Mouse (Mus musculus) ES-Bruce4 (cell line): ENCODE measurements around the gene Fgfr4. TPM values are rescaled to one million over a fixed set of nuclear protein-coding genes. Genes with fewer than 3 reads are reported as not detected.

Experiments used
- H3K27ac ChIP-seq: 2 replicates; pipeline ENCODE4 v1.5.1; 2012; ENCODE audit warnings: low read length, inconsistent platforms; ENCODE audit not compliant: insufficient read depth
- H3K27me3 ChIP-seq: 2 replicates; pipeline ENCODE4 v1.6.1; 2012; ENCODE audit warnings: mild to moderate bottlenecking, low read length, inconsistent platforms; ENCODE audit not compliant: control insufficient read depth, poor library complexity, insufficient read depth, severe bottlenecking
- H3K36me3 ChIP-seq: 2 replicates; pipeline ENCODE4 v1.6.1; 2012; ENCODE audit warnings: inconsistent platforms, mild to moderate bottlenecking, low read length, moderate library complexity; ENCODE audit not compliant: control insufficient read depth, poor library complexity, insufficient read depth, severe bottlenecking
- H3K4me1 ChIP-seq: one replicate; pipeline ENCODE4 v1.8.1; 2011; ENCODE audit warnings: low read length; ENCODE audit not compliant: control insufficient read depth, insufficient read depth
- H3K4me3 ChIP-seq: 2 replicates; pipeline ENCODE4 v1.5.1; 2011; ENCODE audit warnings: low read depth, mild to moderate bottlenecking, low read length
- H3K9ac ChIP-seq: 2 replicates; pipeline ENCODE4 v1.6.1; 2012; ENCODE audit warnings: low read depth, mild to moderate bottlenecking, inconsistent platforms; ENCODE audit not compliant: poor library complexity, severe bottlenecking
- H3K9me3 ChIP-seq: replicated peaks from 2 replicates; pipeline ENCODE4 v1.6.1; 2012; ENCODE audit warnings: mild to moderate bottlenecking, low read length, inconsistent platforms; ENCODE audit not compliant: control insufficient read depth, poor library complexity, insufficient read depth, severe bottlenecking
- CTCF ChIP-seq: IDR thresholded peaks from one replicate; pipeline ENCODE4 v1.8.1; 2011; ENCODE audit warnings: low read depth, low read length
- EP300 ChIP-seq: IDR thresholded peaks from 2 replicates; pipeline ENCODE4 v1.6.1; 2011; ENCODE audit warnings: low read depth, low read length; ENCODE audit not compliant: insufficient read depth
- POLR2A ChIP-seq: IDR thresholded peaks from one replicate; pipeline ENCODE4 v1.8.1; 2011; ENCODE audit warnings: low read length; ENCODE audit not compliant: insufficient read depth
- polyA plus RNA-seq: library from polyadenylated mRNA; stranded (reverse); fragments of >200 nt; gene quantifications from 2 replicates; pipeline ENCODE4 v1.2.4, GENCODE M21; 2011; ENCODE audit warnings: low read depth; ENCODE audit not compliant: missing spikeins, insufficient read depth, insufficient read length

The Fgfr4 gene
- polyA plus RNA-seq, 1 experiment, result 1.0 TPM

DNA sequence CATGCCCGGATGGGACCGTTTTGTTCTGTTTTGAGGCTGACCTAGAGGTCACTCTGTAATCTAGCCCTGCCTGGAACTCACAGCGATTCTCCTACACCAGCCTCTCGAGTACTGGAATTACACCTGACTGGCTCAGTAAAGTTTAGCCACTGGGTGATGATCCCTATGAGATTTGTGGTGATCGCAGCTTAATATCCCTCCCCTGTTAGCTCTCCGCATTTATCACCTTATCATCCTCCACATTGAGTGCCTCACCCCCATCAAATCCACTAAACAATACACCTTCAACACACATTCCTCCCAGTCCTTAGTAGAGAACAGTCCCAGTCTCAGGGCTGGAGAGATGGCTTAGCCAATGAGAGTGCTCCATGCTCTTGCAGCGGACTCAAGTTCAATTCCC is 9.9 kb downstream of the Fgfr4 start:
- no peak overlapping the region for H3K4me3 ChIP-seq
- H3K4me1 ChIP-seq, result no peaks in the 10 kb centered on the region
- no peaks in the 10 kb centered on the region for H3K9me3 ChIP-seq
- no peaks in the 10 kb centered on the region for H3K27me3 ChIP-seq
- no peaks in the 10 kb centered on the region for H3K36me3 ChIP-seq
- no peak overlapping the region for H3K9ac ChIP-seq
- TF ChIP-seq POLR2A (no peak), EP300 (0 out of 2 replicates have a peak, but pooled peaks have one; percentile 8), CTCF (no peak)
- peak overlapping the region; percentile 75 for H3K27ac ChIP-seq

DNA sequence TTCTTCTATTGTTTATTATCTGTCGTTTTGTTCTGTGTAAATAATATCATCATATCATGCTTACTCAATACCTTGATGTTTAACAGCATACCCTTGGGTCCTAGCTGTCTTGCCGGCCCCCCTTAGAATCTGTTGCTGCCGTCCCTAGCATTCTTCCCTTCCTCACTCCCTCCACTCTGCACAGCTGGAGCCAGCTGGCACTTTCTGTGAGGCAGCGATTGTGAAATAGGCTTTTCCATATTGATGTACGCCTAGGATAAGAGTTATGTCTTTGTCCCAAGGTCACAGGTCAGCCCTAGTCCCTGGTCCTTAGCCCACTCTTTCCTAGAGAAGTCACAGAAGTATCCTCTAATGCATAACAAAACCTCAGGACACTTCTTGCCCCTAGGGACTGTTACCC is 11.1 kb downstream of the Fgfr4 start:
- peaks cover 5% of the 10 kb centered on the region for H3K4me1 ChIP-seq
- no peak overlapping the region for H3K27ac ChIP-seq
- H3K36me3 ChIP-seq, result no peaks in the 10 kb centered on the region
- H3K4me3 ChIP-seq, result no peak overlapping the region
- TF ChIP-seq POLR2A, result no peak
- TF ChIP-seq CTCF, result no peak
- TF ChIP-seq EP300, result no peak
- no peaks in the 10 kb centered on the region for H3K9me3 ChIP-seq
- H3K27me3 ChIP-seq, result no peaks in the 10 kb centered on the region
- no peak overlapping the region for H3K9ac ChIP-seq

DNA sequence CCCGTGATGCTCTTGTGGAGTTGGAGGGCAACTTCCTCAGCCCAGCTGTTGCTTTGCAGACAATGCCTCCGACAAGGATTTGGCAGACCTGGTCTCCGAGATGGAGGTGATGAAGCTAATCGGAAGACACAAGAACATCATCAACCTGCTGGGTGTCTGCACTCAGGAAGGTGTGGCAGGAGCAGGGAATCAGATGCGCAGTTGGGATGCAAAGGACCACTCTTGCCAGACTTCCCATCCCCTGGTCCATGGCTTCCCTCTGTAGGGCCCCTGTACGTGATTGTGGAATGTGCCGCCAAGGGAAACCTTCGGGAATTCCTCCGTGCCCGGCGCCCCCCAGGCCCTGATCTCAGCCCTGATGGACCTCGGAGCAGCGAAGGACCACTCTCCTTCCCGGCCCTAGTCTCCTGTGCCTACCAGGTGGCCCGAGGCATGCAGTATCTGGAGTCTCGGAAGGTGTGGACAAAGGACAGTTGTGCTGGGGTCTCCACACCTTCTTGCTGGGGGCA is 13.4 kb downstream of the Fgfr4 start:
- Histone ChIP-seq H3K9me3 (no peaks in the 10 kb centered on the region), H3K4me1 (peaks cover 5% of the 10 kb centered on the region), H3K9ac (no peak overlapping the region), H3K27ac (no peak overlapping the region), H3K36me3 (no peaks in the 10 kb centered on the region), H3K4me3 (no peak overlapping the region), H3K27me3 (no peaks in the 10 kb centered on the region)
- TF ChIP-seq POLR2A (no peak), CTCF (no peak), EP300 (no peak)

DNA sequence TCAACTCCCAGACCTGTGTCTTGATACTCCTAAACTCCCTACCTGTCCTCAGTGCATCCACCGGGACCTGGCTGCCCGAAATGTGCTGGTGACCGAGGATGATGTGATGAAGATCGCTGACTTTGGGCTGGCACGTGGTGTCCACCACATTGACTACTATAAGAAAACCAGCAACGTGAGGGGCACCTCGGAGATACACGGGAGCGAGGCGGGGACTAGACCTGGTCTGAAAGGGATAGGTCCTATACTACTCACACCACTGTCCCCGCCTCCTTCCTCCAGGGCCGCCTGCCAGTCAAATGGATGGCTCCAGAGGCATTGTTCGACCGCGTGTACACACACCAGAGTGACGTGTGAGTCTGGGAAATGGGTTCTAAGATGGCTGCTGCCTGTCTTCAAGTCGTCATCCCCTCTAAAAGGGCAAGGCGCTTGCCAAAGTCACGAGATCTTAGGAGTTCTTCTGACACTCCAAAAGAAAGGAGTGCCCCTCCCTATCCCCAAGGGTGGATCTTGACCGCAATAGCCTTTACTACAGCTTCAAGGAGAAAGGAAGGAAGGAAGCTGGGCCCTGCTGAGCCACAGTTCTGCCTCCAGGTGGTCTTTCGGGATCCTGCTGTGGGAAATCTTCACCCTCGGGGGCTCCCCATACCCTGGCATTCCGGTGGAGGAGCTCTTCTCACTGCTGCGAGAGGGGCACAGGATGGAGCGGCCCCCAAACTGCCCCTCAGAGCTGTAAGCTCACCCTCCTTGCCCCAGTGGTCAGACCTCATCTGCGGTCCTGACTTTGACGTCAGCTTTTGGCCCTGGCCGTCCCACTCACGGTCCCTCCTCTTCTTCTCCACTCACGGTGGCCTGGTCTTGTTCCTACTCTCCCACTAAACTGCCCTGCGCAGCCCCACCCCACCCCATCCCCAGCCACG is 14.6 kb downstream of the Fgfr4 start:
- no peak for TF ChIP-seq POLR2A
- Histone ChIP-seq H3K4me3 (peak overlapping the region; percentile 19), H3K9me3 (no peaks in the 10 kb centered on the region), H3K27ac (0 out of 2 replicates have a peak overlapping the region, but pooled peaks have one; percentile 0), H3K27me3 (no peaks in the 10 kb centered on the region), H3K9ac (peak overlapping the region; percentile 10; the same call in 1 of the 2 replicates), H3K36me3 (no peaks in the 10 kb centered on the region), H3K4me1 (peaks cover 5% of the 10 kb centered on the region)

DNA sequence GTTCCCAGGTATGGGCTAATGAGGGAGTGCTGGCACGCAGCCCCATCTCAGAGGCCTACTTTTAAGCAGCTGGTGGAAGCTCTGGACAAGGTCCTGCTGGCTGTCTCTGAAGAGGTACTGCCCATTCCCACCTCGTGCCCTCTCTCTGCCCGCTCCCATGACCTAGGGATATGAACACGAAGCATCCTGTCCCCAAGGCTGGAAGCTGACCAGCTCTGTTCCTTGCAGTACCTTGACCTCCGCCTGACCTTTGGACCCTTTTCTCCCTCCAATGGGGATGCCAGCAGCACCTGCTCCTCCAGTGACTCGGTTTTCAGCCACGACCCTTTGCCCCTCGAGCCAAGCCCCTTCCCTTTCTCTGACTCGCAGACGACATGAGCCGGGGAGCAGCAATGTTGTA is 15.4 kb downstream of the Fgfr4 start:
- Histone ChIP-seq H3K27ac (no peak overlapping the region), H3K27me3 (no peaks in the 10 kb centered on the region), H3K9ac (peak overlapping the region; percentile 10; the same call in 1 of the 2 replicates), H3K9me3 (no peaks in the 10 kb centered on the region), H3K36me3 (no peaks in the 10 kb centered on the region), H3K4me1 (peaks cover 5% of the 10 kb centered on the region), H3K4me3 (no peak overlapping the region)
- TF ChIP-seq EP300, result no peak

DNA sequence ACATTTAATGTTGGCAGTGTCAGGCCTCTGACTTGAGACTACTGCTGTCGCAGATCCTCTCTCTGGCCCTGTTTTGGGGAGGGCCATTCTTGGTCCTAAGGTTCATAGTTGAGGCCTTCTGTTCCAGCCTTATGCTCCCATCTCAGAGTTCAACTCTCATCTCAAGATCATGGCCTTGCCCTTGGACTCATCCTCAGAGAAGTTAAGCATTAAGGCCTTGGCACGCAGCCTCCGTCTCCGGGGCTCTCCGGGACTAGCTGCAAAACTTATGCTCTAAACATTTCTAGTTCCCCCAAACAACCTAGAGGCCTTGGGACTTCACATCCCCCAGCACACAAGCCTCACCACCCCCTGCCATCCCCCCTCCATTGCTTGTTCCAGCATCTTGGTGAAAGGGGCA is 15.8 kb downstream of the Fgfr4 start:
- Histone ChIP-seq H3K4me1 (peaks cover 5% of the 10 kb centered on the region), H3K4me3 (no peak overlapping the region), H3K9ac (no peak overlapping the region), H3K27me3 (no peaks in the 10 kb centered on the region), H3K36me3 (no peaks in the 10 kb centered on the region), H3K9me3 (no peaks in the 10 kb centered on the region), H3K27ac (no peak overlapping the region)
- TF ChIP-seq CTCF (no peak), EP300 (no peak), POLR2A (no peak)
